Mouse (Mus musculus): ENCODE measurements around the gene Nkiras2. TPM values are rescaled to one million over a fixed set of nuclear protein-coding genes. Genes with fewer than 3 reads are reported as not detected.
A peak's percentile ranks its signal among the peaks of the same experiment; 100 is the strongest.

Nkiras2 gene
- polyA plus RNA-seq (2015; fragmentation: Nextera tagmentation; extraction: Ambion mirVana): 58.6 and 59.9 TPM in 2 replicates

- peaks cover 8% of the 10 kb centered on the region; the same call in 1 of the 2 replicates for H3K4me1 ChIP-seq (ENCODE audit: insufficient read depth, low read depth, low read length)
- 0% methylated on average over 32 of the region's 36 CpGs for WGBS
- H3K36me3 ChIP-seq (ENCODE audit: insufficient read depth, low read length): no peaks in the 10 kb centered on the region
- DNase-seq (ENCODE audit: low spot score): peak; percentile 90
- H3K4me3 ChIP-seq (ENCODE audit: low read depth, low read length): peak within 1 kb of the TSS; percentile 98
- H3K27me3 ChIP-seq (replicated peaks; ENCODE audit: insufficient read depth, low read length): no peaks in the 10 kb centered on the region
- H3K27ac ChIP-seq (ENCODE audit: low read length): peak within 1 kb of the TSS; percentile 97
- H3K4me2 ChIP-seq (replicated peaks; ENCODE audit: low read depth, low read length): peak within 1 kb of the TSS; percentile 83
- TF ChIP-seq CTCF (IDR thresholded peaks at IDR 0.05) (no peak), EP300 (IDR thresholded peaks at IDR 0.05) (no peak)
- no peaks in the 10 kb centered on the region for H3K9me3 ChIP-seq (ENCODE audit: low read length)
- H3K9ac ChIP-seq (replicated peaks; ENCODE audit: low read depth): peak within 1 kb of the TSS; percentile 82
- ATAC-seq: peak; percentile 77
These were observed at the start of gene Nkiras2 for GRCm38 (mm10) chr11:100618761-100619484. Gene Nkiras2, plus strand, starts transcription at chr11:100619244.

- TF ChIP-seq CTCF (IDR thresholded peaks at IDR 0.05) (no peak), EP300 (IDR thresholded peaks at IDR 0.05) (no peak)
- Histone ChIP-seq H3K4me2 (replicated peaks; ENCODE audit: low read depth, low read length) (no peak overlapping the region), H3K27ac (ENCODE audit: low read length) (no peak overlapping the region), H3K9ac (replicated peaks; ENCODE audit: low read depth) (no peak overlapping the region), H3K27me3 (replicated peaks; ENCODE audit: insufficient read depth, low read length) (no peaks in the 10 kb centered on the region), H3K4me1 (ENCODE audit: insufficient read depth, low read depth, low read length) (no peaks in the 10 kb centered on the region), H3K4me3 (ENCODE audit: low read depth, low read length) (no peak overlapping the region), H3K9me3 (ENCODE audit: low read length) (no peaks in the 10 kb centered on the region), H3K36me3 (ENCODE audit: insufficient read depth, low read length) (no peaks in the 10 kb centered on the region)
- WGBS: 52% methylated on average over 9 of the region's 9 CpGs
- DNase-seq (ENCODE audit: low spot score): no peak
- ATAC-seq: no peak
These were observed 49.3 kb upstream of the Nkiras2 start for GRCm38 (mm10) chr11:100569789-100570188.

GRCm38 (mm10) chr11:100570430-100571201, 48.4 kb upstream of the Nkiras2 start:
- no peak overlapping the region for H3K4me3 ChIP-seq (ENCODE audit: low read depth, low read length)
- no peak overlapping the region for H3K9ac ChIP-seq (replicated peaks; ENCODE audit: low read depth)
- no peak overlapping the region for H3K27ac ChIP-seq (ENCODE audit: low read length)
- peak overlapping the region; percentile 35 for H3K4me2 ChIP-seq (replicated peaks; ENCODE audit: low read depth, low read length)
- H3K27me3 ChIP-seq (replicated peaks; ENCODE audit: insufficient read depth, low read length): no peaks in the 10 kb centered on the region
- ATAC-seq (peak; percentile 44), DNase-seq (ENCODE audit: low spot score) (peak; percentile 86)
- no peaks in the 10 kb centered on the region for H3K9me3 ChIP-seq (ENCODE audit: low read length)
- 6% methylated on average over 8 of the region's 8 CpGs for WGBS
- H3K4me1 ChIP-seq (ENCODE audit: insufficient read depth, low read depth, low read length): no peaks in the 10 kb centered on the region
- TF ChIP-seq EP300 (IDR thresholded peaks at IDR 0.05): no peak
- TF ChIP-seq CTCF (IDR thresholded peaks at IDR 0.05): peak; percentile 92
- H3K36me3 ChIP-seq (ENCODE audit: insufficient read depth, low read length): no peaks in the 10 kb centered on the region

- no peaks in the 10 kb centered on the region for H3K36me3 ChIP-seq (ENCODE audit: insufficient read depth, low read length)
- 8% methylated on average over 16 of the region's 16 CpGs for WGBS
- H3K4me3 ChIP-seq (ENCODE audit: low read depth, low read length): no peak overlapping the region
- DNase-seq (ENCODE audit: low spot score) (peak; percentile 23), ATAC-seq (no peak)
- H3K27ac ChIP-seq (ENCODE audit: low read length): no peak overlapping the region
- TF ChIP-seq CTCF (IDR thresholded peaks at IDR 0.05): no peak
- no peak for TF ChIP-seq EP300 (IDR thresholded peaks at IDR 0.05)
- peak overlapping the region; percentile 35 for H3K4me2 ChIP-seq (replicated peaks; ENCODE audit: low read depth, low read length)
- no peaks in the 10 kb centered on the region for H3K4me1 ChIP-seq (ENCODE audit: insufficient read depth, low read depth, low read length)
- no peaks in the 10 kb centered on the region for H3K27me3 ChIP-seq (replicated peaks; ENCODE audit: insufficient read depth, low read length)
- H3K9me3 ChIP-seq (ENCODE audit: low read length): no peaks in the 10 kb centered on the region
- H3K9ac ChIP-seq (replicated peaks; ENCODE audit: low read depth): no peak overlapping the region
These were observed 47.9 kb upstream of the Nkiras2 start for GRCm38 (mm10) chr11:100571202-100571567.

- Histone ChIP-seq H3K9ac (replicated peaks; ENCODE audit: low read depth) (no peak overlapping the region), H3K27ac (ENCODE audit: low read length) (no peak overlapping the region), H3K9me3 (ENCODE audit: low read length) (no peaks in the 10 kb centered on the region), H3K27me3 (replicated peaks; ENCODE audit: insufficient read depth, low read length) (no peaks in the 10 kb centered on the region), H3K4me2 (replicated peaks; ENCODE audit: low read depth, low read length) (peak overlapping the region; percentile 65), H3K4me3 (ENCODE audit: low read depth, low read length) (peak overlapping the region; percentile 72; the same call in 1 of the 2 replicates), H3K4me1 (ENCODE audit: insufficient read depth, low read depth, low read length) (no peaks in the 10 kb centered on the region), H3K36me3 (ENCODE audit: insufficient read depth, low read length) (no peaks in the 10 kb centered on the region)
- TF ChIP-seq CTCF (IDR thresholded peaks at IDR 0.05) (no peak), EP300 (IDR thresholded peaks at IDR 0.05) (no peak)
- DNase-seq (ENCODE audit: low spot score) (no peak), ATAC-seq (no peak)
- 72% methylated on average over 3 of the region's 3 CpGs for WGBS
These were observed 44.9 kb upstream of the Nkiras2 start for GRCm38 (mm10) chr11:100574188-100574587.

- DNase-seq (ENCODE audit: low spot score) (peak; percentile 87), ATAC-seq (peak; percentile 91)
- peak within 1 kb of the TSS; percentile 65 for H3K4me2 ChIP-seq (replicated peaks; ENCODE audit: low read depth, low read length)
- H3K4me3 ChIP-seq (ENCODE audit: low read depth, low read length): peak within 1 kb of the TSS; percentile 72
- no peaks in the 10 kb centered on the region for H3K4me1 ChIP-seq (ENCODE audit: insufficient read depth, low read depth, low read length)
- H3K27me3 ChIP-seq (replicated peaks; ENCODE audit: insufficient read depth, low read length): no peaks in the 10 kb centered on the region
- peak; percentile 37 for TF ChIP-seq CTCF (IDR thresholded peaks at IDR 0.05)
- TF ChIP-seq EP300 (IDR thresholded peaks at IDR 0.05): no peak
- H3K9ac ChIP-seq (replicated peaks; ENCODE audit: low read depth): peak within 1 kb of the TSS; percentile 48
- H3K9me3 ChIP-seq (ENCODE audit: low read length): no peaks in the 10 kb centered on the region
- peak within 1 kb of the TSS; percentile 63 for H3K27ac ChIP-seq (ENCODE audit: low read length)
- 1% methylated on average over 47 of the region's 47 CpGs for WGBS
- no peaks in the 10 kb centered on the region for H3K36me3 ChIP-seq (ENCODE audit: insufficient read depth, low read length)
These were observed 44.1 kb upstream of the Nkiras2 start, which contains the start of gene Cnp for GRCm38 (mm10) chr11:100574708-100575483. Gene Cnp, plus strand, starts transcription at chr11:100574904.

All from lung, postnatal 0 days (tissue).